Mouse (Mus musculus): ENCODE results near the gene Ppp1r16b. TPM values are rescaled to one million over a fixed set of nuclear protein-coding genes. Genes with fewer than 3 reads are reported as not detected.

Ppp1r16b gene
- polyA plus RNA-seq, 1 experiment from 2014 or later: 4.7 TPM

- H3K36me3 ChIP-seq: peaks cover 48% of the 10 kb centered on the region
- no peak for DNase-seq (ENCODE audit: low spot score)
Observed at GRCm38 (mm10) chr2:158799328-158799727, 134.1 kb downstream of the Ppp1r16b start.

GRCm38 (mm10) chr2:158800788-158801187 is 135.6 kb downstream of the Ppp1r16b start:
- Histone ChIP-seq H3K4me3 (no peak overlapping the region), H3K36me3 (peaks cover 60% of the 10 kb centered on the region), H3K27ac (no peak overlapping the region), H3K9me3 (no peaks in the 10 kb centered on the region), H3K27me3 (ENCODE audit: insufficient read depth, poor library complexity, severe bottlenecking) (no peaks in the 10 kb centered on the region), H3K4me1 (0 out of 2 replicates have a peak, but pooled peaks cover 4% of the 10 kb centered on the region)
- WGBS: 96% methylated on average over 8 of the region's 8 CpGs
- no peak for DNase-seq (ENCODE audit: low spot score)

More at GRCm38 (mm10) chr2:158799328-158799727, 134.1 kb downstream of the Ppp1r16b start:
- Histone ChIP-seq H3K27me3 (ENCODE audit: insufficient read depth, poor library complexity, severe bottlenecking) (no peaks in the 10 kb centered on the region), H3K9me3 (no peaks in the 10 kb centered on the region), H3K27ac (no peak overlapping the region), H3K4me1 (0 out of 2 replicates have a peak, but pooled peaks cover 9% of the 10 kb centered on the region), H3K4me3 (no peak overlapping the region)
- WGBS: 83% methylated on average over 4 of the region's 4 CpGs

DNA sequence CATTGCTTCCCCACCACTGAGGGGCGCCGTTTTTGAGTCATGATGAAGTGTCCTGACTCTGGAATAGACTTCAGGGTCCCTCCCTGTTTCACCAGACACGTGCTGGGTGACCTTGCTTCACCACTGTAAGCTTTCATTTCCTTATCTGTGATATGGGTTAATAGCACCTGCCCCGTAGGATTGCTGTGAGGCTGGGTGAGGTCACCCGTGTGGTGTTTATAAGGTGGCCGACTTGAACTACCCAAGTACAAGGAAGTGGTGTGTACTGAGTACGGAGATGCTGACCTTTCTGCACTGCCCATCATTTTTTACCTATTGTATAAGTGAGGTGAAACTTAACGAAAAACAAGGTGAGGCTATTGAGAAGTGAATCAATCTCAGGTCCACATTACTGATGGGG is 138.4 kb downstream of the Ppp1r16b start:
- H3K4me1 ChIP-seq: no peaks in the 10 kb centered on the region
- H3K9me3 ChIP-seq: no peaks in the 10 kb centered on the region
- no peak overlapping the region for H3K27ac ChIP-seq
- WGBS: 89% methylated on average over 8 of the region's 8 CpGs
- H3K27me3 ChIP-seq (ENCODE audit: insufficient read depth, poor library complexity, severe bottlenecking): no peaks in the 10 kb centered on the region
- no peak for DNase-seq (ENCODE audit: low spot score)
- peaks cover 81% of the 10 kb centered on the region for H3K36me3 ChIP-seq
- no peak overlapping the region for H3K4me3 ChIP-seq

DNA sequence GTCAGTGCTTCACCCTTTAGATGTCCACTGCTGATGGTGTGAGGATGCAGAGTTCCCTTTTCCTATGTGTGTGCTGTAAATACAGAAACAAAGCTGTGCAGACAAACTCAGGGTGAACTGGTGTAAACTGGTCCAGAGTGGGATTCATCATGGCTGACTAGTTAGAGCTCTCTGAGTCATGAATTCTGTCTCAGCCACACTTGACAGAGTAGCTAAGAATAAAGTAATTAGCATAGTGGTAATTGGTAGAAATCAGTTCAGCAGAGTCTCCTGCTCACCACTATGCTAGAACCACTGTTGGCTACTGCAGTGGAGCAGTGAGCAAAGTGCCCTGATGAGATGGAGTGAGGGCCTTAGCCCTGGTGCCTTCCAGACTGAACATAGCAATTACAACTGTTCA is 150.5 kb downstream of the Ppp1r16b start:
- Histone ChIP-seq H3K36me3 (peaks cover 68% of the 10 kb centered on the region), H3K27me3 (ENCODE audit: insufficient read depth, poor library complexity, severe bottlenecking) (no peaks in the 10 kb centered on the region), H3K27ac (no peak overlapping the region), H3K4me1 (no peaks in the 10 kb centered on the region), H3K9me3 (no peaks in the 10 kb centered on the region), H3K4me3 (no peak overlapping the region)
- no peak for DNase-seq (ENCODE audit: low spot score)

MicroRNAs encoded within 50 kb of the gene (microRNA counts, 519-probe panel; counts per million panel counts)
- not detected for microRNA mmu-miR-3474

Small RNA genes lying within 50 kb of the gene (microRNA-seq; reads per million reads assigned to microRNA genes)
- gene Gm26141 (not detected), gene Mir3474 (3.5 reads per million, percentile 8 among the genes with 10 or more reads in this experiment)

Other genes with a start within 250 kb of the Ppp1r16b start
- gene Adig, start 162.8 kb upstream of the Ppp1r16b start, polyA plus RNA-seq (2016; fragmentation: Nextera tagmentation; extraction: Ambion mirVana): not detected in 2 replicates
- not detected in 2 replicates for gene Arhgap40, start 152.6 kb upstream of the Ppp1r16b start, polyA plus RNA-seq (2016; fragmentation: Nextera tagmentation; extraction: Ambion mirVana)
- not detected in 2 replicates for gene Slc32a1, start 54.6 kb upstream of the Ppp1r16b start, polyA plus RNA-seq (2016; fragmentation: Nextera tagmentation; extraction: Ambion mirVana)
- 8.5 and 12.7 TPM in 2 replicates for gene Actr5, start 40.5 kb upstream of the Ppp1r16b start, polyA plus RNA-seq (2016; fragmentation: Nextera tagmentation; extraction: Ambion mirVana)
- 56.7 and 61.7 TPM in 2 replicates for gene Fam83d, start 102.7 kb downstream of the Ppp1r16b start, polyA plus RNA-seq (2016; fragmentation: Nextera tagmentation; extraction: Ambion mirVana)
- gene Dhx35, start 129.4 kb downstream of the Ppp1r16b start, polyA plus RNA-seq (2016; fragmentation: Nextera tagmentation; extraction: Ambion mirVana): 14.9 and 16.5 TPM in 2 replicates

Measured in heart, embryonic 10.5 days (tissue).